Mouse (Mus musculus): ENCODE data around the gene Gm10147.
"Not testable (repeated sequence)": the region's sequence is repeated elsewhere in the genome, so short reads cannot be mapped to it uniquely, and the experiment has no call there.

Gm10147 gene

GRCm38 (mm10) chrX:28607742-28608141, at the start of gene Gm10147:
TSS of gene Gm10147 (minus strand) at chrX:28607842.
- DNase-seq = not testable (repeated sequence)

Data from heart, adult 11 months (tissue).